Mouse (Mus musculus): ENCODE results near the gene Dst. TPM values are rescaled to one million over a fixed set of nuclear protein-coding genes. Genes with fewer than 3 reads are reported as not detected.

Dst gene
- polyA plus RNA-seq, 1 experiment from 2014 or later = 17.9 TPM

- ATAC-seq (ENCODE audit: extremely low read depth, insufficient number of reproducible peaks, low FRiP score, low TSS enrichment) = no peak
Measured at GRCm38 (mm10) chr1:34103713-34104172, 195.7 kb downstream of the Dst start.

DNA sequence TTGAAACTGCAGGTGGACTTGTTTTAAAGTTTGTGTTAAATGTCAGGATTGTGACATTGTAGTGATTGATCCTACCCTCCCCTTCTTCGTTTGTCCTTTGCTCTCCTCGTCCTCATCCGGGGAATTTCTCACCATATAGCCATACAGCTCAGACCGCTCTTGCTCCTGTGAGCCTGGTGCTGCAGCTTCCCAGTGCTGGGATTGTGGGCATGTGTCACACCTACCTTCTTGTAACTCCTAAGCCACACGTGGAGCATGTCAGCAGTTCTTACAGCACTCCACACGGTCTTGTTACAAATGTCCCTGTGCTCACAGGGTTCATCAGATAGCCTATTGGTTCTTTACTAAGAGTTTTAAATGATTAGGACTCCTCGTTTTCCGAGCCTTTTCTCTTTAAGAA is 196.8 kb downstream of the Dst start:
- Histone ChIP-seq H3K4me2 (peak overlapping the region; percentile 42), H3K9ac (0 out of 2 replicates have a peak overlapping the region, but pooled peaks have one; percentile 20), H3K27me3 (replicated peaks) (no peaks in the 10 kb centered on the region), H3K4me1 (peaks cover 52% of the 10 kb centered on the region), H3K27ac (replicated peaks) (peak overlapping the region; percentile 48), H3K36me3 (peaks cover 4% of the 10 kb centered on the region; the same call in 1 of the 2 replicates), H3K4me3 (no peak overlapping the region), H3K9me3 (0 out of 2 replicates have a peak, but pooled peaks cover 4% of the 10 kb centered on the region)
- WGBS = 14% methylated on average over 8 of the region's 8 CpGs
- no peak for ATAC-seq (ENCODE audit: extremely low read depth, insufficient number of reproducible peaks, low FRiP score, low TSS enrichment)

More at GRCm38 (mm10) chr1:34103713-34104172, 195.7 kb downstream of the Dst start:
- Histone ChIP-seq H3K36me3 (peaks cover 4% of the 10 kb centered on the region; the same call in 1 of the 2 replicates), H3K9me3 (0 out of 2 replicates have a peak, but pooled peaks cover 4% of the 10 kb centered on the region), H3K27ac (replicated peaks) (peak overlapping the region; percentile 71), H3K4me1 (peaks cover 43% of the 10 kb centered on the region), H3K4me2 (peak overlapping the region; percentile 53), H3K9ac (peak overlapping the region; percentile 65; the same call in 1 of the 2 replicates), H3K27me3 (replicated peaks) (no peaks in the 10 kb centered on the region), H3K4me3 (peak overlapping the region; percentile 24)
- 3% methylated on average over 3 of the region's 3 CpGs for WGBS

GRCm38 (mm10) chr1:34106606-34107005 is 198.6 kb downstream of the Dst start:
- H3K27ac ChIP-seq (replicated peaks) = peak overlapping the region; percentile 82
- H3K9me3 ChIP-seq = 0 out of 2 replicates have a peak, but pooled peaks cover 4% of the 10 kb centered on the region
- peak overlapping the region; percentile 51 for H3K4me2 ChIP-seq
- peaks cover 69% of the 10 kb centered on the region for H3K4me1 ChIP-seq
- peak overlapping the region; percentile 8 for H3K4me3 ChIP-seq
- 11% methylated on average over 8 of the region's 8 CpGs for WGBS
- H3K9ac ChIP-seq = peak overlapping the region; percentile 41
- no peaks in the 10 kb centered on the region for H3K27me3 ChIP-seq (replicated peaks)
- no peak for ATAC-seq (ENCODE audit: extremely low read depth, insufficient number of reproducible peaks, low FRiP score, low TSS enrichment)
- H3K36me3 ChIP-seq = peaks cover 4% of the 10 kb centered on the region; the same call in 1 of the 2 replicates

DNA sequence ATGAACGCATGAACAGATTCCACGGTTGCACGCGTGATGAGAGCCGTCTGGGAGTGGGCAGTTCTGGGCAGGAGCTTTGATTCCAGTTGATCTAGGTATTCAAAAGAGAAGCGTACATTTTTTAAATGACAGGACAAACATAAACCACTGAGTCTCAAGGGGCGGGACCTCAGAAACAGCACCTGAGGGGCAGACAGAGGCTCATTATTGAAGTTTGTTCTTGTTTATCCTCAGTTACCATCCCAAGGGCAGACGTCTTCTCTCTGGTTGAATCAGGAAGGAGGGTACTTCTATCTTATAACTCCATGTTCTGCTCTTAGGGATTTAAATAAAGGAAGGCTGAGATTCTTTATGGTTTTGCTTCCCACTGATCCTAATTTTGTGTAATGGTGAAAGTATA is 199.1 kb downstream of the Dst start:
- H3K4me1 ChIP-seq = peaks cover 69% of the 10 kb centered on the region
- H3K27ac ChIP-seq (replicated peaks) = peak overlapping the region; percentile 82
- 42% methylated on average over 8 of the region's 8 CpGs for WGBS
- H3K27me3 ChIP-seq (replicated peaks) = no peaks in the 10 kb centered on the region
- H3K4me3 ChIP-seq = peak overlapping the region; percentile 8
- peak overlapping the region; percentile 51 for H3K4me2 ChIP-seq
- no peak for ATAC-seq (ENCODE audit: extremely low read depth, insufficient number of reproducible peaks, low FRiP score, low TSS enrichment)
- H3K9me3 ChIP-seq = 0 out of 2 replicates have a peak, but pooled peaks cover 4% of the 10 kb centered on the region
- peak overlapping the region; percentile 41 for H3K9ac ChIP-seq
- H3K36me3 ChIP-seq = peaks cover 4% of the 10 kb centered on the region; the same call in 1 of the 2 replicates

- Histone ChIP-seq H3K4me1 (peaks cover 56% of the 10 kb centered on the region), H3K4me2 (no peak overlapping the region), H3K9ac (no peak overlapping the region), H3K27ac (replicated peaks) (0 out of 2 replicates have a peak overlapping the region, but pooled peaks have one; percentile 15), H3K36me3 (peaks cover 8% of the 10 kb centered on the region; the same call in 1 of the 2 replicates), H3K9me3 (no peaks in the 10 kb centered on the region), H3K4me3 (no peak overlapping the region), H3K27me3 (replicated peaks) (no peaks in the 10 kb centered on the region)
- no peak for ATAC-seq (ENCODE audit: extremely low read depth, insufficient number of reproducible peaks, low FRiP score, low TSS enrichment)
- WGBS = 57% methylated on average over 6 of the region's 6 CpGs
Measured at GRCm38 (mm10) chr1:34109599-34110210, 201.7 kb downstream of the Dst start.

DNA sequence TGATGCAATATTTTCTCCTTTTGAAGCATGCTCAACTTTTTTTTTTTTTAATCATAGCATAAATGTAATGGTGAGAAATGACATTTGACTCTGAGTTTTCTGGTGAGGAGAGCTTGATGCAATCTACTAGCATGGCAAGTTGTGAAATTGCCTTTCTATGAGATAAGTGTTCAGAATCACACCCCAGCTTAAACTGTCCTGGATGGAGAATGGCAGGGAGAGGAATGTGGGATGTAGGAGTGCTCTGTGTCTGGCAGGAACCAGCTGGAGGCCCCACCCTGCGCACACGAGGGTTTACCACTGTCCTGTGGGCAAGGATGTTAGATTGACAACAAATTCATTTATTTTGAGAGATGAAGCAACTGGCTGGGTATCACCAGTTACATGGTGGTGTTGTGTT is 202.8 kb downstream of the Dst start:
- H3K9ac ChIP-seq = no peak overlapping the region
- peaks cover 8% of the 10 kb centered on the region; the same call in 1 of the 2 replicates for H3K36me3 ChIP-seq
- H3K4me3 ChIP-seq = no peak overlapping the region
- no peak overlapping the region for H3K4me2 ChIP-seq
- H3K27me3 ChIP-seq (replicated peaks) = no peaks in the 10 kb centered on the region
- no peak overlapping the region for H3K27ac ChIP-seq (replicated peaks)
- 24% methylated on average over 2 of the region's 2 CpGs for WGBS
- no peaks in the 10 kb centered on the region for H3K9me3 ChIP-seq
- peaks cover 56% of the 10 kb centered on the region for H3K4me1 ChIP-seq
- ATAC-seq (ENCODE audit: extremely low read depth, insufficient number of reproducible peaks, low FRiP score, low TSS enrichment) = no peak

GRCm38 (mm10) chr1:34111954-34112353 is 203.9 kb downstream of the Dst start:
- H3K4me3 ChIP-seq = no peak overlapping the region
- no peaks in the 10 kb centered on the region for H3K27me3 ChIP-seq (replicated peaks)
- peaks cover 8% of the 10 kb centered on the region; the same call in 1 of the 2 replicates for H3K36me3 ChIP-seq
- no peak overlapping the region for H3K27ac ChIP-seq (replicated peaks)
- H3K9me3 ChIP-seq = no peaks in the 10 kb centered on the region
- H3K4me2 ChIP-seq = no peak overlapping the region
- ATAC-seq (ENCODE audit: extremely low read depth, insufficient number of reproducible peaks, low FRiP score, low TSS enrichment) = no peak
- WGBS = 84% methylated on average over 2 of the region's 2 CpGs
- no peak overlapping the region for H3K9ac ChIP-seq
- H3K4me1 ChIP-seq = peaks cover 58% of the 10 kb centered on the region

DNA sequence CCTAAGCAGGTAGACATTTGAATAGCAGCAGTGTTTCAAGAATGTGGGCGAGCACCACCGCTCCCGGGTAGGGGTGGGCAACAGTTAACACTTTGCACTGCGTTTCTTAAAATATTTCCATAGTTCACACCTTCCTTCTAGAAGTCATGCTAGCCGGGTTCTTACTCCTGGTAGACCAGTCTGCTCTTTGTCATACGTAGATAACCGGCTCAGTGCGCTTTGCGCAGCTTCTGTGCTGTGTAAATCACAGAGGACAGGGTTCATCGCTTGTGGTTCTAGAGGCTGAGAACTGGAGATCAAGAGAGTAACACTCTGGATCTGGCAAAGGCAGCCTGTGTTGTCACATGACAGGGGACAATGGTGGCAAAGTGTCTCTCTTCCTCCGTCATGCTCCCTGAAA is 208.4 kb downstream of the Dst start:
- H3K27me3 ChIP-seq (replicated peaks) = no peaks in the 10 kb centered on the region
- peak overlapping the region; percentile 71 for H3K27ac ChIP-seq (replicated peaks)
- no peak for ATAC-seq (ENCODE audit: extremely low read depth, insufficient number of reproducible peaks, low FRiP score, low TSS enrichment)
- peaks cover 8% of the 10 kb centered on the region; the same call in 1 of the 2 replicates for H3K36me3 ChIP-seq
- H3K9me3 ChIP-seq = no peaks in the 10 kb centered on the region
- WGBS = 36% methylated on average over 11 of the region's 11 CpGs
- H3K4me2 ChIP-seq = peak overlapping the region; percentile 48
- peak overlapping the region; percentile 44 for H3K9ac ChIP-seq
- no peak overlapping the region for H3K4me3 ChIP-seq
- peaks cover 49% of the 10 kb centered on the region for H3K4me1 ChIP-seq

GRCm38 (mm10) chr1:34117056-34117455 is 209.0 kb downstream of the Dst start:
- Histone ChIP-seq H3K27ac (replicated peaks) (peak overlapping the region; percentile 71), H3K27me3 (replicated peaks) (no peaks in the 10 kb centered on the region), H3K9ac (no peak overlapping the region; the same call in 1 of the 2 replicates), H3K9me3 (no peaks in the 10 kb centered on the region), H3K4me3 (no peak overlapping the region), H3K4me2 (no peak overlapping the region), H3K36me3 (peaks cover 8% of the 10 kb centered on the region; the same call in 1 of the 2 replicates), H3K4me1 (peaks cover 55% of the 10 kb centered on the region)
- 78% methylated on average over 9 of the region's 9 CpGs for WGBS
- no peak for ATAC-seq (ENCODE audit: extremely low read depth, insufficient number of reproducible peaks, low FRiP score, low TSS enrichment)

- H3K27me3 ChIP-seq (replicated peaks) = no peaks in the 10 kb centered on the region
- peaks cover 8% of the 10 kb centered on the region; the same call in 1 of the 2 replicates for H3K36me3 ChIP-seq
- H3K27ac ChIP-seq (replicated peaks) = no peak overlapping the region
- H3K9ac ChIP-seq = no peak overlapping the region
- no peak overlapping the region for H3K4me2 ChIP-seq
- no peak for ATAC-seq (ENCODE audit: extremely low read depth, insufficient number of reproducible peaks, low FRiP score, low TSS enrichment)
- WGBS = 33% methylated on average over 3 of the region's 3 CpGs
- peaks cover 60% of the 10 kb centered on the region for H3K4me1 ChIP-seq
- no peak overlapping the region for H3K4me3 ChIP-seq
- H3K9me3 ChIP-seq = no peaks in the 10 kb centered on the region
Measured at GRCm38 (mm10) chr1:34117709-34118108, 209.7 kb downstream of the Dst start.

DNA sequence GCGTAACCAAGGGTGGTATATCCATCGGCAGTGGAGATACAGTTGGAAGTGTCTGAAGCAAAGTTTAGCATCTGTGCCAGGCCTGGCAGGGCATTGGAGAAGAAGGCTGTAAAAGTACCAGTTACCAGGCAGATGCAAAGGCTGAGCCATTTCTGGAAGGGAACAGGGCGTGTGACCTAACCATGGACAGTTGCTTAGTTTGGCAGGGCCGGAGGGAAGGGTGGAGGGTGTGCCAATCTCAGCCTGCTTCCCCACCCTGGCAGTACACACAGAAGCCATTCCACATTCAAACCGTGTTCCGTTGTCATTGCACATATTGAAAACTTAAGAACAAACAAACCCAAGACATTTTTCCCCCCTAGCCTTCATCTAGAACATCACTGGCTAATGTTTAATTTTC is 212.0 kb downstream of the Dst start:
- Histone ChIP-seq H3K9me3 (no peaks in the 10 kb centered on the region), H3K27ac (replicated peaks) (no peak overlapping the region), H3K4me2 (peak overlapping the region; percentile 66; the same call in 1 of the 2 replicates), H3K9ac (peak overlapping the region; percentile 24; the same call in 1 of the 2 replicates), H3K4me3 (no peak overlapping the region), H3K27me3 (replicated peaks) (no peaks in the 10 kb centered on the region), H3K36me3 (no peaks in the 10 kb centered on the region), H3K4me1 (peaks cover 75% of the 10 kb centered on the region)
- ATAC-seq (ENCODE audit: extremely low read depth, insufficient number of reproducible peaks, low FRiP score, low TSS enrichment) = no peak
- WGBS = 80% methylated on average over 6 of the region's 6 CpGs

Data from heart, embryonic 13.5 days (tissue).